Mouse (Mus musculus) liver, embryonic 16.5 days (tissue): ENCODE data around the gene Gm11985. TPM values are rescaled to one million over a fixed set of nuclear protein-coding genes. Genes with fewer than 3 reads are reported as not detected.

Experiments
- ATAC-seq: fragments of 200-750 bp; cut with Nextera tagmentation; 2 replicates; pipeline ENCODE4 v1.8.0; 2017; ENCODE audit warnings: low read depth, mild to moderate bottlenecking, moderate number of reproducible peaks, moderate library complexity
- H3K27ac ChIP-seq: fragments of 300-500 bp; sonication (generic); 2 replicates; pipeline ENCODE4 v1.5.1; 2014; ENCODE audit warnings: mild to moderate bottlenecking, low read length
- H3K27me3 ChIP-seq: fragments of 300-500 bp; sonication (generic); 2 replicates; pipeline ENCODE4 v1.6.1; 2014; ENCODE audit warnings: low read depth, low read length, mixed read lengths; ENCODE audit not compliant: control insufficient read depth, insufficient read depth
- H3K36me3 ChIP-seq: fragments of 300-500 bp; sonication (generic); 2 replicates; pipeline ENCODE4 v1.6.1; 2014; ENCODE audit warnings: mild to moderate bottlenecking; ENCODE audit not compliant: control insufficient read depth, insufficient read depth
- H3K4me1 ChIP-seq: fragments of 300-500 bp; sonication (generic); 2 replicates; pipeline ENCODE4 v1.6.1; 2014; ENCODE audit warnings: low read depth, low read length, mixed read lengths; ENCODE audit not compliant: control insufficient read depth
- H3K4me2 ChIP-seq: fragments of 300-500 bp; sonication (generic); 2 replicates; pipeline ENCODE4 v1.6.1; 2014; ENCODE audit warnings: low read depth, low read length, mixed read lengths
- H3K4me3 ChIP-seq: fragments of 300-500 bp; sonication (generic); 2 replicates; pipeline ENCODE4 v1.5.1; 2014; ENCODE audit warnings: low read depth, mild to moderate bottlenecking, low read length
- H3K9ac ChIP-seq: fragments of 300-500 bp; sonication (generic); 2 replicates; pipeline ENCODE4 v1.6.1; 2014; ENCODE audit warnings: low read depth, low read length
- H3K9me3 ChIP-seq: fragments of 300-500 bp; sonication (generic); replicated peaks from 2 replicates; pipeline ENCODE4 v1.6.1; 2016; ENCODE audit warnings: low read length; ENCODE audit not compliant: control insufficient read depth
- WGBS: fragments of 180-500 bp; shearing (Covaris S2); extraction: QIAGEN DNeasy Blood & Tissue Kit; methylation state at CpG from one replicate; pipeline ENCODE4 v1.1.7; 2014; ENCODE audit not compliant: insufficient replicate concordance; 5-methylcytosine and 5-hydroxymethylcytosine counted together
- polyA plus RNA-seq: library from polyadenylated mRNA; unstranded; fragments of >200 nt; fragmentation: Nextera tagmentation; extraction: Ambion mirVana; gene quantifications from 2 replicates; pipeline ENCODE4 v1.2.1, GENCODE M21; 2015

The Gm11985 gene
- polyA plus RNA-seq = not detected in 2 replicates

DNA sequence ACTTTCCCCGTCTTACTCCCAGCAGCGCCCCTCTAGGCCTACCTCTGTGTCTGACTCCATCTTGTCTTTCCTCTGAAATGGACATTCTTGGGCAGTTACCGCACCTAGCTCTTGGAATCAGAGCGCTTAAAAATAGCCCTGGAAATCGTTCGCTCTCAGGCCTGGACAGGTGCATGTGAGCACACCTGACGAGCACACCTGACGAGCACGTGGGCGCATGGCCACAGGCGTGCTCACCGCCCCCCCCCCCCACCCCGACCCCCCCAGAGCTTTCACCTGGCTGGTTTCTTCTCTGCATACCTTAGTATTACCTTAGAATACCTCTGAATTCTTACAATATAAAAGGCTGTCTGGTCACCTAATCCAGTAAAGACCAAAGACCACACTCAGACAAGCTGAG is at the start of gene Gm11985:
Gene Gm11985 (minus strand): TSS at position 101 of the 400 bp plus-strand sequence.
- no peak within 1 kb of the TSS for H3K4me3 ChIP-seq
- H3K9me3 ChIP-seq = no peaks in the 10 kb centered on the region
- 71% methylated on average over 12 of the region's 13 CpGs for WGBS
- no peak within 1 kb of the TSS for H3K27ac ChIP-seq
- no peak within 1 kb of the TSS for H3K9ac ChIP-seq
- H3K4me1 ChIP-seq = no peaks in the 10 kb centered on the region; the same call in 1 of the 2 replicates
- H3K4me2 ChIP-seq = no peak within 1 kb of the TSS
- no peak for ATAC-seq
- no peaks in the 10 kb centered on the region for H3K36me3 ChIP-seq
- no peaks in the 10 kb centered on the region for H3K27me3 ChIP-seq

DNA sequence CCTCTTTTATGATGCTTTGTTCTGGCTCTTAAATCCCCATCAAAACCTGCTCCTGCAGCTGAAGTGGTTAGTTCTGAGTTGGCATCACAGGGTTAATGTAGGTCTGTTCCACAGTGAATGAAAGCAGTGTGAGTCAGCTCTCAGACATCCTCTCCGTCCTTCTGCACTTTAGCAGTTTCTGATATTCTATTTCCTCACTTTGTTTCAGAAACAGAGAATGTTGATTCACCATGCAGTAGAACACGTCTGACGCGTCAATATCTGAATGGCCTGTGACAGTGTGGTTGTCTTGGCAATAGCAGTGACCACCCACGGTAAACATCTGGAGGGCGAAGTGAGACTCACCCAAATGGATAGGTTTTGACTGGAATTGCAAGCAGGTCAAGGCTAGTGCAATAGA is 49.3 kb upstream of the Gm11985 start:
- no peaks in the 10 kb centered on the region for H3K9me3 ChIP-seq
- no peak overlapping the region for H3K4me3 ChIP-seq
- ATAC-seq = peak; percentile 35; the same call in 1 of the 2 replicates
- WGBS = 31% methylated on average over 6 of the region's 6 CpGs
- H3K27me3 ChIP-seq = no peaks in the 10 kb centered on the region
- no peaks in the 10 kb centered on the region for H3K36me3 ChIP-seq
- H3K9ac ChIP-seq = no peak overlapping the region
- no peaks in the 10 kb centered on the region for H3K4me1 ChIP-seq
- no peak overlapping the region for H3K4me2 ChIP-seq
- no peak overlapping the region for H3K27ac ChIP-seq

DNA sequence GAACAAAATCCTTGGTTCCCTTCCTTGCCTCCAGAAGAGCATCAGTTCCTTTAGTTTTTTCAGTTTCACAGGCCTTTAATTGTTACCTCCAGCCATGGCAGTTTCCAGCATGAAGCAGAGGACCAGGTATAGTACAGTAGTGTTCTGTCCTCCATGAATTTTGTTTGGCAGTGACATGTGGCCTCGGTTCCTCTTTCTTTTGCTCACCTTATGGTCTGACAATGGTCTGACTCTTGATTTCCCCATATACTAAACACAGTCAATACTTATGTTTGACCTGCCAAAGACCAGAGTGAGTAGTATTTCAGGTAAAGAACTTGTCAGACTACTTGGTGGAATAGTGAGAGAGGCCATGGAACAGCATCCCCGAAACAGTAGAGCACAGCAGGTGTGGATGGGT is 48.4 kb upstream of the Gm11985 start:
- H3K4me1 ChIP-seq = no peaks in the 10 kb centered on the region
- H3K9ac ChIP-seq = no peak overlapping the region
- H3K27me3 ChIP-seq = no peaks in the 10 kb centered on the region
- no peaks in the 10 kb centered on the region for H3K36me3 ChIP-seq
- no peak overlapping the region for H3K4me3 ChIP-seq
- no peaks in the 10 kb centered on the region for H3K9me3 ChIP-seq
- H3K27ac ChIP-seq = no peak overlapping the region
- no peak for ATAC-seq
- WGBS = 53% methylated on average over 2 of the region's 2 CpGs
- H3K4me2 ChIP-seq = no peak overlapping the region

DNA sequence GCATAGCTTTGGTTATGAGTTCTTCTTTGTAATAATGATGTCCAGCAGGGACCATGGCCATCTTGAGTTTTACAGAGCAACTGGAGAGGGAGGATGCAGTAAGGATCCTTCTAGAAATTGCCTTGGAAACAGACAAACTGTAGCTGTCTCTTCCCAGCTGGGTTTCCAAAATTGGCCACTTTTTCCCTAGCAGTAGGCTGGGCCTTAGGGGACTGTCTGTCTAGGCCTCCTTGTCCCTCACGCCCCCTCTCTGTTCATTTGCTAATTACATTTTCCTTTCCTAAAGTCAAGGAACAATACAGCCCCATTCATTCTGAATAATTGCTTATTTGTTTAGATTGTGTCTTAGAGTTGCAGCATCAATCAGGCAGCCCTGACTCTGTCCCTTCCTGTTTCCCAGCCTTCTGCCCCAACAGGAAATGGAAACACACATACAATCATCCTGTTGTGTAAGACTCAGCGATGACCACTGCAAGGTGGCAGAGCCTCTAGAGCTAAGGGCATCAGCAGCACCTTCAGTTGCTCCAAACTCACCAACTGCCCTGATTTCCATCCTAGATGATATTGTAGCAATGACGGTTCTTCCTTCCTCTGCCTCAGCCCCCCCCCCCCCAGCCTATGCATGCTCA is 46.7 kb upstream of the Gm11985 start:
- Histone ChIP-seq H3K36me3 (no peaks in the 10 kb centered on the region), H3K9me3 (no peaks in the 10 kb centered on the region), H3K27ac (no peak overlapping the region), H3K4me2 (no peak overlapping the region), H3K9ac (no peak overlapping the region), H3K4me1 (no peaks in the 10 kb centered on the region), H3K4me3 (no peak overlapping the region), H3K27me3 (no peaks in the 10 kb centered on the region)
- 44% methylated on average over 3 of the region's 3 CpGs for WGBS
- peak; percentile 51; the same call in 1 of the 2 replicates for ATAC-seq

DNA sequence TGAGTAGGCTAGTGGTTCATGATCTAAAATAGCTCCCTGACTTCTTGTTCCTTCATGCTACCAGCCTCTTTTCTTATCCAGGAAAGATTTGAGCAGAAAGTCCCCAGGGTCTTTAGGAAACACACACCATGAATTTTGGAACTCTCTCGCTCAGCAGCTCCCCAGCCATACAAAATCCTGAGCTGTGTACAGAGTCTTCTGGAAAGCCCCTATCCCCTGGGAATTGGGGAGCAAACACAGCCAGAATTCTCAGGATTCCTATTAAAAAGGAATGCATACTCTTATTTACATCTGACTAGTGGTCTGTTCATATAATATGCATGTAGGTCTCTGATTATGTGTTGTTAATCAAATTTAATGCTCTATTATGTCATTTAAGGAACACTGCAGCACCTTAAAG is 46.1 kb upstream of the Gm11985 start:
- Histone ChIP-seq H3K4me3 (no peak overlapping the region), H3K36me3 (no peaks in the 10 kb centered on the region), H3K4me2 (no peak overlapping the region), H3K27me3 (no peaks in the 10 kb centered on the region), H3K9me3 (no peaks in the 10 kb centered on the region), H3K27ac (no peak overlapping the region), H3K4me1 (no peaks in the 10 kb centered on the region), H3K9ac (no peak overlapping the region)
- ATAC-seq = no peak
- 58% methylated on average over 1 of the region's 1 CpGs for WGBS

DNA sequence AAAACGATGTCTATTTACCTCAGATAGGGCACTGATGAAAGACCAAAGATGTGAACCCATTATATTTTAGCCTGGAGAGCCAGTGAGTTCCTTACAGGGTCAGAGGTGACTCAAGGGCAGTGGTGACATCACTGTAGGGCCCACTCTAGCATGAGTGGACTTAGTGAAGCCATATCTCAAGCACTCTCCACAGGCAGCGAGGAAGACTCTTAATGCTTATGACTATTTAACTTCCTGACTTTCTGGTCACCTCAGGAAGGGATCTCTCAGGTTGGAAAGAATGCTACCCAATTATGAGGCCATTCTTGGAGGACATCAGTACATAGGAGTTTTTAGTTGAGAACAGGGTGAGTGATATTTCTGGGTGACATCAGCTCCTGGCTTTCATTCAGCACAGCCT is 45.0 kb upstream of the Gm11985 start:
- H3K36me3 ChIP-seq = no peaks in the 10 kb centered on the region
- no peaks in the 10 kb centered on the region for H3K9me3 ChIP-seq
- H3K9ac ChIP-seq = no peak overlapping the region
- no peaks in the 10 kb centered on the region for H3K4me1 ChIP-seq
- no peak overlapping the region for H3K4me3 ChIP-seq
- ATAC-seq = no peak
- H3K27ac ChIP-seq = no peak overlapping the region
- WGBS = 42% methylated on average over 2 of the region's 2 CpGs
- no peaks in the 10 kb centered on the region for H3K27me3 ChIP-seq
- H3K4me2 ChIP-seq = no peak overlapping the region

DNA sequence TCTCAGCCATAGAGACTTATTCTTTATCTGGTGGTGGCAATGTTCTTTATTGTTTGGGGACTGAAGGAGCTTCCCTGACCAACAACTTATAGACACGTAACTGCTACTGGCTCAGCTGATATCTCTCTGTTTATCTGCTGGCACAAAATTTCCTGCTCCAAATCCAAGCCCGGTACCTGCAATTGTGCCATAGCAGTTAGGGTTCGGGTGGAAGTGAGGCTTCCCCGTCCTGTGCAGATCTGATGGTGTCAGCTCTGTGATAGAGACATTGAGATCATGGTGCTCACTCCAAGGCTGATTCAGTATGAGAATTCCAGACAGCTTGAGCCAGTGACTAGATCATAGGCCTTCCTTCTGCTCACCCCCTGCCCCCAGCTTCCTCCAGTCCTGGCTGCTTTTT is 43.6 kb upstream of the Gm11985 start:
- Histone ChIP-seq H3K4me1 (no peaks in the 10 kb centered on the region), H3K4me2 (no peak overlapping the region), H3K36me3 (no peaks in the 10 kb centered on the region), H3K9ac (no peak overlapping the region), H3K9me3 (no peaks in the 10 kb centered on the region), H3K4me3 (no peak overlapping the region), H3K27ac (no peak overlapping the region), H3K27me3 (no peaks in the 10 kb centered on the region)
- 62% methylated on average over 4 of the region's 4 CpGs for WGBS
- ATAC-seq = no peak

DNA sequence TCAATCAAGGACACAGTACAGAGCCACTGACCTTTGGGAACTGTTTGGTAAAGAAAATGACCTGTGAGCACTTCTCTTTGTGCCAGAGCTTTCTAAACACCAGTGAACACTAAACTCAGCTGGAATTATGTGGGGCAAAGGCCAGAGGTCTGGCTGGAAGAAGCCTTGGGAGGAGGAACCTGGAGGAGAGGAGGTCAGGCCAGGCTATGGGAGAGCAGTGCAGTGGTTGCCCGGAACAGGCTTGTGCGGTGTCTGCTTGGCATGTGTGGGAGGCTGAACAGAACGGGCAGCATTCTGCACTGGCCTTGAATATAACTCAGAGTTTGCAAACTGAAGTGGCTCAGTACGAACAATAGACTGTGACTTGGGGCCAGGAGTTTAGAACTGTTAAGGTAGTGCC is 41.6 kb upstream of the Gm11985 start:
- Histone ChIP-seq H3K9ac (no peak overlapping the region), H3K4me3 (no peak overlapping the region), H3K4me1 (no peaks in the 10 kb centered on the region), H3K36me3 (no peaks in the 10 kb centered on the region), H3K4me2 (no peak overlapping the region), H3K9me3 (no peaks in the 10 kb centered on the region), H3K27ac (no peak overlapping the region), H3K27me3 (no peaks in the 10 kb centered on the region)
- 52% methylated on average over 4 of the region's 4 CpGs for WGBS
- ATAC-seq = no peak

DNA sequence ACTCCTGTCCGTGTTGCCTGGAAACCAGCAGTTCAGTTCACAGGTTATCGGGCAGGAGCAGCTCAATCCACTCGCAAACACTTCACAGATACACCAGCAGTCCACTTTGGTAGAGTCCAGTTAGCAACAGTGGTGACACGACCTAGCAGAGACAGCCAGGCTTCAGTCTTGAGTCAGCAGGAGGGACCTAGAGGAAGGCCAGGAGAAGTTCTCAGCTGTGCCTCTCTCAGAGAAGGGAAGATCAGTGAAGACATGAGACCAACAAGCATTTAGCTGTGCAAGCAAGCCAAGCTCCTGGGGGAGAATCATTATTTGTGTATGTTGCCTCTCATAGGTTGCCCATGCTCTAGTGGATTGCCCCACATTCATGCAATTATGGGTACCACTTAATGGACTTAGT is 39.7 kb upstream of the Gm11985 start:
- Histone ChIP-seq H3K9me3 (no peaks in the 10 kb centered on the region), H3K4me2 (no peak overlapping the region), H3K36me3 (no peaks in the 10 kb centered on the region), H3K27ac (no peak overlapping the region), H3K4me3 (no peak overlapping the region), H3K4me1 (no peaks in the 10 kb centered on the region), H3K27me3 (no peaks in the 10 kb centered on the region), H3K9ac (no peak overlapping the region)
- no peak for ATAC-seq
- WGBS = 65% methylated on average over 4 of the region's 4 CpGs
